Mouse (Mus musculus): ENCODE results near the gene Ccl11.

Gene Ccl11

GRCm38 (mm10) chr11:82057646-82058045 is at the start of gene Ccl11:
TSS of gene Ccl11 (plus strand) at chr11:82057823.
- DNase-seq (ENCODE audit: low spot score in 2 of 2) = no peak

DNA sequence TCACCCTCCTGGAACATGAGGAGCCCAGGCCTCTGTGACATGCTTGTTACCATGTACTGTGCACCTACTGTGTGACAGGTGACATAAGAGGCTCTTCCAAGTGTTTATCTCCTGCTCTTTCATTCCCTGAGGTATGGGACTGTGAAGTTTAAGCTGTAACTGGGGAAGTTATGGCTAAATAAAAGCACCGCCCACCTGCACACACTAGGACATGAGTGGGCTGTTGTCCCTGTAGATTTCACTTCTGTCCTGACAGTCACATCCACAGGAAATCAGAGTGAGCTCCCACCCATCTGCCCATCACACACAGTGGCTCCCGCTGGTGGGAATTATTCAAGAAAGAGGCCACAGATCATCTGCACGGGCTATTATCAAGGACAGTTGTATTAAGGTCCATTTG is 47.5 kb upstream of the Ccl11 start:
- DNase-seq (ENCODE audit: low spot score in 2 of 2) = no peak

- no peak for DNase-seq (ENCODE audit: low spot score in 2 of 2)
Measured at GRCm38 (mm10) chr11:82011411-82012193, 46.0 kb upstream of the Ccl11 start.

DNA sequence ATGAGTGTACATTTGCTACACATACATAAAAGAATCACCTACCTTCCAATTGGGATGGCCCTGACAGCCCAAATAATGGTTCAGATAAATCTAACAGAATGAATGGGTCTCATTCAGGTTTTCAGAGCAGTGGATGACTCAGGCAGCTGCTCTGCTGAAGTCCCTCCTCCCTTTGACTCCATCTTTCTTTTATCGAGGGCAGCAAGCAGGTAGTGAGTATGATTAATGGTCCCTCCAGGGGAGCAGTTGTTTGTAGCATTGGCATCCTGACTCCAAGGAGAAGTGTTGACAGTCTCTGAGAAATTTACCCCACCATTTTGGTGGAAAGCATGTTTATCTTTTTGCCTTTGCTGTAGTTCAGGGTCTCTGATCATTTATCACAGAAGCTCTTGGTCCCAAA is 43.9 kb upstream of the Ccl11 start:
- no peak for DNase-seq (ENCODE audit: low spot score in 2 of 2)

- DNase-seq (ENCODE audit: low spot score in 2 of 2) = no peak
Measured at GRCm38 (mm10) chr11:82015066-82015465, 42.6 kb upstream of the Ccl11 start.

- DNase-seq (ENCODE audit: low spot score in 2 of 2) = no peak
Measured at GRCm38 (mm10) chr11:82016181-82016780, 41.3 kb upstream of the Ccl11 start.

- DNase-seq (ENCODE audit: low spot score in 2 of 2) = no peak
Measured at GRCm38 (mm10) chr11:82019389-82019788, 38.2 kb upstream of the Ccl11 start.

DNA sequence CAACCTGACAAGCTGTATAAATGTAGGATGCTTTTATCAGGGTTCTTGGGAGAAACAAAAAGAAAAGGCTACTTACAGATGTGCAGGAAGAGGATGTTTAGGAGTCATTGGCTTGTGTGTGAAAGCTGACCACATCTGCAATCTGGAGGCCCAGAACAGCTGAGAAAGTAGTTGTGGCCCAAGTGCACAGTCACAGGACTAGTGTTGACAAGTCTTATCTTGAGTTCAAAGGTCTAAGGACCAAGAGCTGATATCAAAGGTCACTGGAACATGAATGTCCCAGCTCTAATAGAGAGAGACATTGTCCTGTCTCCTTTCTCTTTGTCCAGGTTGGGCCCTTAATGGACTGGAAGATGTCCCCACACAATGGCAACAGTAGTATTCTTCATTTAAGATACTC is 37.8 kb upstream of the Ccl11 start:
- no peak for DNase-seq (ENCODE audit: low spot score in 2 of 2)

- DNase-seq (ENCODE audit: low spot score in 2 of 2) = no peak
Measured at GRCm38 (mm10) chr11:82021406-82021805, 36.2 kb upstream of the Ccl11 start.

GRCm38 (mm10) chr11:82022504-82023056 is 35.0 kb upstream of the Ccl11 start:
- no peak for DNase-seq (ENCODE audit: low spot score in 2 of 2)

- DNase-seq (ENCODE audit: low spot score in 2 of 2) = no peak
Measured at GRCm38 (mm10) chr11:82023769-82024168, 33.9 kb upstream of the Ccl11 start.

DNA sequence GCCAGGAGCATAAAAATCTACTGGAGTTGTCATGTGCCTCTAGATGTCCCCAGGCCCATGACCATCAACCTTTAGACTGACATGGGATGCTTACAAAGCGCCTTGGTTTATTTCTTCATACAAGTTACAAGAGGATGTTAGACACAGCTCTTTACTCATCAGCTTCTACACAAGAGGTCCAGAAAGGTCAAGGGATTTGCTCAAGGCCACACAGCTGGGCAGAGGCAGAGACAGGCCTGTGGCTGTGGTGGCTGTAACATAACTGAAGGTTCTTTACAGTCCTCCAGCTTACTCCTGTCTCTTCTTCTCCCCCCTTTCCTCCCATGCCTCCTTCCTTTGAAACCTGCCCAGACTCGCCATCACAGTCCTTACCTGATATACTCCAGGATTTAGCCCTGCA is 27.5 kb upstream of the Ccl11 start:
- DNase-seq (ENCODE audit: low spot score in 2 of 2) = no peak

DNA sequence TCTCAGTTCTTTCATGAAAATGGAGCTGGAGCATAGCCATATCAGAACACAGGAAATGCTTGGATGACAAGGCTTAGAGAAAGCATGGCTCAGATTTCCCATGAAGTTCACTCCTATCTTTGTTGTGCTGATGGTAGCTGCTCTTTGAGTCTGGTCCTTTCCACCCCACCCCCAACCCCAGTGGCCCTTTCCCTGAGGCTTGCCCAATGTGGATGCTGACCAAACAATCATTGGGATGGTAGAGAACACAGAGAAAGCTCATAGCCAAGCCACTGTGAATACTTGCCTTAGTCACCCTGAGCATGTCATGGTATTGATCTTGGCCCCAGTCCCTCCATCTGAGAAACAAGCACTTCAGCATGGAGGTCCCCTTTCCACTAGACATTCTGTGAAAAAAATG is 25.5 kb upstream of the Ccl11 start:
- DNase-seq (ENCODE audit: low spot score in 2 of 2) = no peak

GRCm38 (mm10) chr11:82032678-82033344 is 24.8 kb upstream of the Ccl11 start:
- peak in 1 of 2 experiments; percentile 14 for DNase-seq (ENCODE audit: low spot score in 2 of 2)

DNA sequence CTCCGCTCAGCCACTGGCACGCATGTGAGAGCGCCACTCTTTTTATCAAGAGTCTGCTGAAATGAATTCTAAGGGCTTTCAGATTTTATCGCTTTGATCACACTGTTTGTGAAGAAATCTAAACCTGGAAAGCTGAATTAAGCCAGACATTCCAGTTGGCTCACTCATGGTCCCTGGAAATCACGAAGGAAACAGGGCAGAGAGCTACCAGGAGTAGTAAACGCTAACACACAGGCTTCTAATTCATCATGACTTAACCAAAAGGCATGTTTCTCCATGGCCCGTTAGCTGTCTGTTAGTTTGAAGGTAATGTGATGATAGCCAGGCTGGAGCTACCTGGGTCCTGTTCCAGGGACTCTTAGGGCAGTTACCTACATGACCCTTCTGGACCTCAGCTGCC is 23.2 kb upstream of the Ccl11 start:
- DNase-seq (ENCODE audit: low spot score in 2 of 2) = no peak

- peak in 1 of 2 experiments; percentile 24 for DNase-seq (ENCODE audit: low spot score in 2 of 2)
Measured at GRCm38 (mm10) chr11:82035356-82035755, 22.3 kb upstream of the Ccl11 start, which contains the start of gene Ccl2. TSS of gene Ccl2 (plus strand) at chr11:82035571.

- DNase-seq (ENCODE audit: low spot score in 2 of 2) = no peak
Measured at GRCm38 (mm10) chr11:82035857-82036256, 21.8 kb upstream of the Ccl11 start.

DNA sequence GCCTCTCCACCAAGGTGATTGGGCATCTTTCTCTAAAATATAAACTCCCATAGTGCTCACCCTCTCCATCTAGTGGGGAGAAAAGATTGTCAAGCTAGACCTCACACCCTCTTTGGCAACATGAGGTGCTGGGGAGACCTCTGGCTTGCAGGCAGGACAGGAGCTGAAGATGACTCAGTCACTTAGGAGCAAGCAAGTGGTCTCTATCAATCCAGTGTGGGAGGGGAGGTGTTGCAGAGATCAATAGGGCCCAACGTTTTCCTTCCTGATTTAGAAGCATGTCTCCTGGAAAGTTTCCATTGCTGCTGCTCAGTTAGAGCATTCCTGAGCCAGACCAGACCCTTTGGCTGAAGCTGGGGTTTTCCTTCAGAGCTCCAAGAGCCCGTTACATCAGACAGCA is 19.1 kb upstream of the Ccl11 start, which contains the start of gene Gm17268:
TSS of gene Gm17268 (minus strand) at position 28 of the 400 bp plus-strand sequence.
- no peak for DNase-seq (ENCODE audit: low spot score in 2 of 2)

DNA sequence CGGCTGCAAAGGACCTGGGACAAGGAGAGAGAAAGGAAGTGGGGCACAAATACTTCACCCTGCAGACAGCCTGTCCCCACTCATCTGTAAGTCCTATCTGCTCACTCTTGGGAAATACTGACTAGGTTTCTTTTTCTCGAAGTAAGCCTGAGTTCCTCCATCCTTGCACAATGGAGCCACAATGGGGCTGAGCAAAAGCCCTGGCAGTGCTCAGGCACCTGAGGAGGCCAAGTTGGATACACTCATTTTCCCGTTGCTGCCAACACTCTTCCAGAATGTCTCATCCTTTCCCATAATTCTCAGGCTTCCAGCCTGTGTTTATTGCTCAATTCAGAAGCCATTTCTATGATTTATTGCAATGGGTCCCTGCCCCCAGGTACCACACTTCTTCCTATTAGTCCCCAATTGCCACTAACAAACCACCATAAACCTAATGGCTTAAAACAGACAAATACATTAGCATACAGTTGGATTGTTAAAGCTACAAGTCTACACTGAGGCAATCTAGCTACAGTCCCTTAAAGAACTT is 18.4 kb upstream of the Ccl11 start:
- no peak for DNase-seq (ENCODE audit: low spot score in 2 of 2)

- DNase-seq (ENCODE audit: low spot score in 2 of 2) = no peak
Measured at GRCm38 (mm10) chr11:82041671-82042080, 15.9 kb upstream of the Ccl11 start.

GRCm38 (mm10) chr11:82045471-82045870 is 12.2 kb upstream of the Ccl11 start, which contains the start of gene Ccl7:
TSS of gene Ccl7 (plus strand) at chr11:82045712.
- DNase-seq (ENCODE audit: low spot score in 2 of 2) = no peak

Data from spleen, postnatal 10 days (tissue).